Mouse (Mus musculus): ENCODE results near the gene Igsf1.

Gene Igsf1

GRCm38 (mm10) chrX:49797213-49798019 is at the start of gene Igsf1:
Igsf1 (minus strand) TSS chrX:49797749.
- DNase-seq (ENCODE audit: low read depth, low spot score), result no peak

GRCm38 (mm10) chrX:49770828-49771227 is 26.7 kb downstream of the Igsf1 start:
- DNase-seq (ENCODE audit: low read depth, low spot score), result peak; percentile 0

- DNase-seq (ENCODE audit: low read depth, low spot score), result no peak
These were observed 52.4 kb downstream of the Igsf1 start for GRCm38 (mm10) chrX:49745192-49745591.

GRCm38 (mm10) chrX:49734959-49735358 is 62.6 kb downstream of the Igsf1 start, which contains the start of gene Olfr1321:
Olfr1321 (minus strand) TSS chrX:49735059.
- no peak for DNase-seq (ENCODE audit: low read depth, low spot score)

Measured in CD4-positive, CD25-positive, alpha-beta regulatory T cell, adult 2 months (primary cell).